Comparison of ENCODE assay signal across 34 mouse cellular contexts in the genomic region with DNA sequence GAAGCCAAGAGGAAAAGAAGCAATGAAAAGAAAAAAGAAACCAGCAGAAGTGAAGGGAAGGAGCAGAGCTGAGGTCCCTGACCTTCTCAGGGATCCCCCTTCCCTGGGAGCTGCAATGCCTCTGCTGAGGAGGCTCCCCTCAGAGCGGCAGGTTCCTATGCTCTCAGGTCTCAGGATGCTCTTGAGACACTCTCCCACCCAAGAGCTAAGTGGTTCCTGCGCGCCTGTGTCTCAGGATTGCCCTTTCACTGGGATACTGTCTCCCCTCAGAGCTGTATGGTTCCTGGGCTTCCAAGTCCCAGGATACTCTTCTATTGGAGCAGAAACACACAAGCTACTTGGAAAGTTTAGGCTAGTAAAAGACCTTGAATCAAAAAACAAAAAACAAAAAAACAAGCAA.
"Had no signal": no experiment of that assay in that cellular context is flagged by ENCODE, and none has a peak within 500 bp of the region (broad histone marks: within the 10 kb centered on the region; RNA-seq: fewer than 3 reads in every experiment).

No protein-coding gene starts in this region.

- H3K4me1 ChIP-seq: heart, embryonic 12.5 days; heart, embryonic 13.5 days; heart, embryonic 15.5 days; hindbrain, embryonic 10.5 days; hindbrain, embryonic 12.5 days; hindbrain, embryonic 13.5 days; hindbrain, embryonic 15.5 days; intestine, embryonic 15.5 days; kidney, embryonic 15.5 days had no signal

- DNase-seq: heart, postnatal 10 days; heart, postnatal 14 days; heart, postnatal 36 days; heart, postnatal 4 days; kidney, adult 11 months; kidney, adult 18-20 months; kidney, adult 2 months; kidney, adult 8-10 months; kidney, adult 9 months; kidney, postnatal 10 days; kidney, postnatal 14 days; kidney, postnatal 25 days; kidney, postnatal 36 days; kidney, postnatal 4 days; layer of hippocampus, adult 9-11 months; layer of hippocampus, postnatal 36 days had no signal

- H3K9ac ChIP-seq: heart, embryonic 12.5 days; heart, embryonic 13.5 days; heart, embryonic 15.5 days; hindbrain, embryonic 12.5 days; hindbrain, embryonic 13.5 days; hindbrain, embryonic 14.5 days; hindbrain, embryonic 15.5 days; intestine, embryonic 15.5 days; kidney, embryonic 15.5 days had no signal

- H3K36me3 ChIP-seq: heart, embryonic 12.5 days; heart, embryonic 13.5 days; heart, embryonic 15.5 days; hindbrain, embryonic 12.5 days; hindbrain, embryonic 15.5 days; intestine, embryonic 15.5 days; kidney, embryonic 15.5 days had no signal

- ATAC-seq: hindbrain, embryonic 16.5 days; hindbrain, postnatal 0 days; inflammation-experienced regulatory T-cells, adult 6 months; intestine, embryonic 15.5 days; intestine, embryonic 16.5 days; intestine, postnatal 0 days had no signal

- H3K27me3 ChIP-seq: heart, embryonic 12.5 days; heart, embryonic 13.5 days; heart, embryonic 15.5 days; hindbrain, embryonic 12.5 days; hindbrain, embryonic 13.5 days; hindbrain, embryonic 15.5 days; intestine, embryonic 15.5 days; kidney, embryonic 15.5 days had no signal

- H3K4me2 ChIP-seq: heart, embryonic 12.5 days; heart, embryonic 13.5 days; heart, embryonic 15.5 days; hindbrain, embryonic 12.5 days; hindbrain, embryonic 13.5 days; hindbrain, embryonic 14.5 days; hindbrain, embryonic 15.5 days; intestine, embryonic 15.5 days; kidney, embryonic 15.5 days had no signal

- H3K9me3 ChIP-seq: hindbrain, embryonic 15.5 days; intestine, embryonic 15.5 days had no signal

- H3K4me3 ChIP-seq: heart, embryonic 12.5 days; heart, embryonic 13.5 days; heart, embryonic 15.5 days; hindbrain, embryonic 10.5 days; hindbrain, embryonic 12.5 days; hindbrain, embryonic 13.5 days; hindbrain, embryonic 15.5 days; intestine, embryonic 15.5 days; kidney, embryonic 15.5 days; layer of hippocampus, adult 2 months; left cerebral cortex, adult 2 months had no signal

- H3K27ac ChIP-seq: heart, embryonic 13.5 days; heart, embryonic 15.5 days; hindbrain, embryonic 10.5 days; hindbrain, embryonic 12.5 days; hindbrain, embryonic 13.5 days; hindbrain, embryonic 14.5 days; hindbrain, embryonic 15.5 days; hindbrain, postnatal 0 days; intestine, embryonic 15.5 days; kidney, embryonic 15.5 days; kidney, postnatal 0 days; layer of hippocampus, adult 2 months; left cerebral cortex, adult 2 months had no signal
